Comparison of ENCODE assay signal across 9 mouse cellular contexts in genomic region chr7:109528356-109528755, GRCm38 (mm10). TPM values are rescaled to one million over a fixed set of nuclear protein-coding genes. Genes with fewer than 3 reads are reported as not detected.
DNase-seq lines count a peak whose midpoint lies in the region; ATAC-seq and TF ChIP-seq lines count a peak whose summit lies in the region.
"Had no signal": no experiment of that assay in that cellular context is flagged by ENCODE, and none has a peak within 500 bp of the region (broad histone marks: within the 10 kb centered on the region; RNA-seq: fewer than 3 reads in every experiment).

No protein-coding gene starts in this region.

- peak; percentile 32; the same call in 1 of the 2 replicates for ATAC-seq in intestine, embryonic 14.5 days (replicated peaks; ENCODE audit: low FRiP score, low TSS enrichment, low read depth)
- ATAC-seq in liver, embryonic 14.5 days (ENCODE audit: insufficient read depth), result no peak
- peak; percentile 65; the same call in 1 of the 2 replicates for ATAC-seq in neural tube, embryonic 14.5 days (ENCODE audit: low read depth)
- no peak for ATAC-seq in activated CD4-positive, CD25-positive, alpha-beta regulatory T cell, adult 4 months

- H3K9me3 ChIP-seq in intestine, embryonic 14.5 days (ENCODE audit: control insufficient read depth, low read length), result no peaks in the 10 kb centered on the region
- no peaks in the 10 kb centered on the region for H3K9me3 ChIP-seq in liver, embryonic 14.5 days (ENCODE audit: control insufficient read depth, low read length)
- no peaks in the 10 kb centered on the region for H3K9me3 ChIP-seq in neural tube, embryonic 14.5 days (ENCODE audit: control insufficient read depth, low read length)
- H3K9me3 ChIP-seq: megakaryocyte, embryonic 14.5 days had no signal

- H3K4me1 ChIP-seq in intestine, embryonic 14.5 days (replicated peaks; ENCODE audit: control insufficient read depth, insufficient read depth, low read length), result no peaks in the 10 kb centered on the region
- H3K4me1 ChIP-seq in liver, embryonic 14.5 days (replicated peaks; ENCODE audit: control insufficient read depth in 2 of 2, insufficient read depth in 2 of 2, low read length in 1 of 2), result no peaks in the 10 kb centered on the region
- H3K4me1 ChIP-seq in neural tube, embryonic 14.5 days (ENCODE audit: control insufficient read depth, insufficient read depth, low read length), result no peaks in the 10 kb centered on the region

- H3K9ac ChIP-seq in intestine, embryonic 14.5 days (ENCODE audit: low read length), result no peak overlapping the region
- no peak overlapping the region for H3K9ac ChIP-seq in liver, embryonic 14.5 days (replicated peaks)
- H3K9ac ChIP-seq in neural tube, embryonic 14.5 days (replicated peaks; ENCODE audit: low read depth, low read length), result no peak overlapping the region

- H3K36me3 ChIP-seq in intestine, embryonic 14.5 days (ENCODE audit: control insufficient read depth, insufficient read depth, low read length), result peaks cover 82% of the 10 kb centered on the region
- H3K36me3 ChIP-seq in liver, embryonic 14.5 days (replicated peaks; ENCODE audit: control insufficient read depth, insufficient read depth, low read depth), result peaks cover 24% of the 10 kb centered on the region
- peaks cover 18% of the 10 kb centered on the region for H3K36me3 ChIP-seq in neural tube, embryonic 14.5 days (ENCODE audit: control insufficient read depth, insufficient read depth, low read length)

- no peak overlapping the region for H3K4me2 ChIP-seq in intestine, embryonic 14.5 days (ENCODE audit: low read length)
- H3K4me2 ChIP-seq in liver, embryonic 14.5 days (ENCODE audit: low read depth), result no peak overlapping the region
- no peak overlapping the region for H3K4me2 ChIP-seq in neural tube, embryonic 14.5 days (ENCODE audit: low read depth, low read length)

- TF ChIP-seq CTCF in liver, embryonic 14.5 days (IDR thresholded peaks at IDR 0.05; ENCODE audit: low read depth), result peak; percentile 68

- no peak overlapping the region for H3K4me3 ChIP-seq in intestine, embryonic 14.5 days (ENCODE audit: low read depth, low read length)
- no peak overlapping the region for H3K4me3 ChIP-seq in liver, embryonic 14.5 days (ENCODE audit: insufficient read depth in 1 of 2, low read depth in 2 of 2, low read length in 2 of 2)
- H3K4me3 ChIP-seq in neural tube, embryonic 14.5 days (ENCODE audit: low read depth, low read length), result no peak overlapping the region
- H3K4me3 ChIP-seq: megakaryocyte, embryonic 14.5 days had no signal

- no peaks in the 10 kb centered on the region for H3K27me3 ChIP-seq in intestine, embryonic 14.5 days (replicated peaks; ENCODE audit: control insufficient read depth, insufficient read depth, low read length)
- no peaks in the 10 kb centered on the region for H3K27me3 ChIP-seq in liver, embryonic 14.5 days (ENCODE audit: control insufficient read depth, insufficient read depth, low read length)
- H3K27me3 ChIP-seq in neural tube, embryonic 14.5 days (ENCODE audit: control insufficient read depth, insufficient read depth, low read length), result no peaks in the 10 kb centered on the region
- H3K27me3 ChIP-seq: megakaryocyte, embryonic 14.5 days had no signal

- no peak for TF ChIP-seq EP300 in liver, embryonic 14.5 days (IDR thresholded peaks at IDR 0.05; ENCODE audit: low read depth)

- 20% methylated on average over 3 of the region's 3 CpGs for WGBS in intestine, embryonic 14.5 days
- WGBS in liver, embryonic 14.5 days (ENCODE audit: insufficient replicate concordance), result 41% methylated on average over 3 of the region's 3 CpGs
- 25% methylated on average over 3 of the region's 3 CpGs for WGBS in neural tube, embryonic 14.5 days

- no peak overlapping the region for H3K27ac ChIP-seq in intestine, embryonic 14.5 days (ENCODE audit: low read depth)
- H3K27ac ChIP-seq in liver, embryonic 14.5 days, result no peak overlapping the region
- no peak overlapping the region for H3K27ac ChIP-seq in neural tube, embryonic 14.5 days (ENCODE audit: low read depth, low read length)

- DNase-seq in urinary bladder, postnatal 14 days (ENCODE audit: low spot score), result peak; percentile 66
- DNase-seq in urinary bladder, postnatal 10 days (ENCODE audit: low spot score), result no peak
- DNase-seq in cerebellum, postnatal 4 days (ENCODE audit: low spot score in 2 of 2), result peak; percentile 61 to 70
- DNase-seq in gastrocnemius, postnatal 4 days (ENCODE audit: low spot score in 2 of 2), result peak; percentile 35 to 68
- peak; percentile 75 for DNase-seq in intestine, embryonic 14.5 days (ENCODE audit: low spot score)
- DNase-seq in liver, embryonic 14.5 days (ENCODE audit: low read depth in 3 of 3, low spot score in 3 of 3), result no peak

RNA-seq across cellular contexts. Expression of gene Rpl27a, which starts 9.4 kb away (rescaled TPM):
- total RNA-seq in gastrocnemius, postnatal 4 days (2021), result 100 to 1,000 TPM; 188 to 197 TPM
- 164 and 177 TPM in 2 replicates for polyA plus RNA-seq in intestine, embryonic 14.5 days (2014; fragmentation: Nextera tagmentation; extraction: Ambion mirVana)
- 389 and 486 TPM in 2 replicates for polyA plus RNA-seq in liver, embryonic 14.5 days (2012; rRNA removed)
- 93.6 and 94.5 TPM in 2 replicates for polyA plus RNA-seq in liver, embryonic 14.5 days (2014; fragmentation: Nextera tagmentation; extraction: Ambion mirVana)
- polyA plus RNA-seq in neural tube, embryonic 14.5 days (2014; fragmentation: Nextera tagmentation; extraction: Ambion mirVana), result 82.0 and 85.8 TPM in 2 replicates
- polyA plus RNA-seq in activated CD4-positive, CD25-positive, alpha-beta regulatory T cell, adult 4 months (2017; shearing (Covaris generic)), result 100 to 1,000 TPM; 252 to 318 TPM

RNA-seq across cellular contexts. Expression of gene Trim66, which starts 20.4 kb away (rescaled TPM):
- under 1 TPM; 0.29 TPM for total RNA-seq in gastrocnemius, postnatal 4 days (2021)
- 0.15 TPM in 1 of 2 replicates, not detected in the other for polyA plus RNA-seq in intestine, embryonic 14.5 days (2014; fragmentation: Nextera tagmentation; extraction: Ambion mirVana)
- polyA plus RNA-seq in liver, embryonic 14.5 days (2012; rRNA removed), result 0.03 TPM in 2 replicates
- polyA plus RNA-seq in liver, embryonic 14.5 days (2014; fragmentation: Nextera tagmentation; extraction: Ambion mirVana), result 0.03 TPM in 1 of 2 replicates, not detected in the other
- 0.46 and 0.60 TPM in 2 replicates for polyA plus RNA-seq in neural tube, embryonic 14.5 days (2014; fragmentation: Nextera tagmentation; extraction: Ambion mirVana)
- not detected for polyA plus RNA-seq in activated CD4-positive, CD25-positive, alpha-beta regulatory T cell, adult 4 months (2017; shearing (Covaris generic))

Comparison
In these comparisons a context has a peak if more than half of its experiments do, and no peak if none do; other contexts are left out.
1. DNase-seq: peak in urinary bladder, postnatal 14 days (single experiment), cerebellum, postnatal 4 days (2 of 2), gastrocnemius, postnatal 4 days (2 of 2) and intestine, embryonic 14.5 days (single experiment); none in urinary bladder, postnatal 10 days (single experiment) and liver, embryonic 14.5 days (0 of 3).
2. ATAC-seq: peak in intestine, embryonic 14.5 days (single experiment) and neural tube, embryonic 14.5 days (single experiment); none in liver, embryonic 14.5 days (single experiment) and activated CD4-positive, CD25-positive, alpha-beta regulatory T cell, adult 4 months (single experiment).